Mouse (Mus musculus): Measurements from ENCODE around the gene Clybl.

Gene Clybl

DNA sequence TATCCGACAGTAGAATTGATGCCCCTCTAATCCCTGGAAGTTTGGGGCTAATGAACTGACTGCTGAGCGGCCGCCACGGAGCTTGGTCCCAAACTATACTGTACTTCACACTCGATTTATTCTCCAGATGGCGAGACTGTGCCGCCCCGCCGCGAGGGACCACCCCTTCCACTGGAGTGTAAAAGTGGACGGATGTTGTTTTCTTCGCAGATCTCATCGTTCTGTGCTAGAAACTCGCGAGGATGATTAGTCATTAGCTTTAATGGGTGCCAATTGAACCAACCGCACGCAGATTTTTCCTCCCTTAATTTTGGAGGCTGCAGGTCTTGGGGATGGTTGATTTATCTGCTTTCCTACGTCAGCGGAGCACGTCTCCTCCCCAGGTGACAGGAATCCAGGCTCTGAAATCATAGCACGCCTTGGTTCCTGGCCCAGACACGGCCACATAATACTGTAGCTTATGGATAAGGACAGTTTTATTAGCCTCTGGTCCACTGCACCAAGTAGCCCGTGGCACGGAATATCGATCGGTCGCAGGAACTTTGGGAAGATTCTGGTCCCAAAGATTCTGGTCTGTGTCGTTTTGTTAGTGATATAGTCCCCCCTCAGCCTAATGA is 185.9 kb downstream of the Clybl start:
- DNase-seq, result no peak

DNA sequence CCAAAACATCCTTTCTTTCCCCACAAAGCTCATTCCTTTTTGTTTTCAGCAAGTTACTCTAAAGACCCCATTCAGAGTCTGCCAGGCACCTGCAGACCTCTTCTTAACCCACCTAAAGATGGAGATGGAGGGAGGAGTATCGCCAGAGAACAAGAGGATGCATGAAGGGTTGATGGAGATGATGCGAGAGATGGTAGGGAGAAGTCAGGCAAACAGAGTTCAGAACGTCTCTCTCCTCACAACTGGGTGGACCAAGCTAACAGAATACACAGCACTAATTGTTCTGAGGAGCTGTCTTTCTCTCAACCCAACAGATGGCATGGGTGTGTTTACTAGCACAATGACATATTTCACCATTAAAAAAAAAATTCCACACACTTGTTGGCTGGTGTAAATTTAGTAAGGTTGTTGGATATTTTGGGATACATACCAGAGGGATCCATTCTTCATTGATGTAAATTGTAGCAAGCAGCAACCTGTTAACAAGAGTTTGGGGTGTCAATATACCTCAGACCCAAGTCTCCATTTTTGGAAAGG is 186.4 kb downstream of the Clybl start:
- DNase-seq, result no peak

DNA sequence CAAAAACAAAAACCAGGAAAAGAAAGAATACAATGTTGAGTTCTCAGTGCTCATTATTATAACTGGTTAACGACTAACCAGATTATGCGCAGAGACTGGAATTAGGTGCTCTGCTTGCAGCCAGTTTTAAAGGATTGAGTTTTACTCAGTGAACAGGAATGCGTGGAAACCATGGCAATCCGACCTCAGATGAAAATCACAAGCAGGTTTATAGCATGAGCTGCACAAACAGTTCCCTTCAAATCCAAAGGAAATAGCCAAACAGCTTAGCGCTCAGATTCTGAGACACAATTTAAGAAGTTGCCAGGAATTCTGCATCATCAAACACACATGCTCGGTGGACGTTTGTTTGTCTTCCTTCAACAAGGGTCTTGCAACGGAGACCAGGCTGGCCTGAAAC is 187.0 kb downstream of the Clybl start:
- no peak for DNase-seq

DNA sequence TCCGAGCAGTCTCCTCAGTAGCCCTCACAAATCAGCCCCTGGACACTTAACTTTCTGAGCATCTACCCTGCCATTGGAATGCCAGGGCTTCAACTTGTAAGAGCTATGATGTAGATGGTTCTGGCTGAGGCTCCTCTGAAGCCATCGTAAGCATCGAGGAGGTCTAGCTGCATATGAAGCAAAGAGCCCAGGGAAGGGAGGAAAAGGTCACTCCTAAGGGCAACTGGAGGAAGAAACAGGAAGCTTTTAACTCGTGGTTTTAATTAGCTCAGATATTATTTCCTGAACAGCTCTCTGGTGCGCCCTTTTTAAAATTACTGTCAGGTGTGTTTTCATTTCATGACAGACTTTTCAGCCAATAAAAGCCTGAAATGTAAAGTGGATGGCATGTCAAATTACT is 190.5 kb downstream of the Clybl start:
- DNase-seq, result no peak

DNA sequence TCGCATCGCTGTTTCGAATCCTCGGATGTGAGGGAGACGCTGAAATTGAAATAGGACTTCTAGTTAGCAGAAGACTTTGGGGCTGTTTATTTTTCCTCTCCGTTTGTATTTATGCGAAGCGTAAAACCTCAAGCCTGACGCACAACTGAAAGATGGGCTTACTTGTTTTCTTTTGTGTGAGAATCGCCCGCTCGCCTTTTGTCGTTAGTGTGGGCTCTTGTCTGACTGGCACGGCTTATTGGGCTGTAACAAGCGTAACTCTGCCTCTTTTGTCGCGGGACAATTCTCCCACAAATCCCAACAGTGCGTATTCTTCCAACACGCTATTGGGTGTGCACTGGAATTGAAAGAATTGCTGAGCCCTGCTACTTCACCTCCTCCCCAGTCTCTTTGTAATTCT is 192.0 kb downstream of the Clybl start:
- no peak for DNase-seq

DNA sequence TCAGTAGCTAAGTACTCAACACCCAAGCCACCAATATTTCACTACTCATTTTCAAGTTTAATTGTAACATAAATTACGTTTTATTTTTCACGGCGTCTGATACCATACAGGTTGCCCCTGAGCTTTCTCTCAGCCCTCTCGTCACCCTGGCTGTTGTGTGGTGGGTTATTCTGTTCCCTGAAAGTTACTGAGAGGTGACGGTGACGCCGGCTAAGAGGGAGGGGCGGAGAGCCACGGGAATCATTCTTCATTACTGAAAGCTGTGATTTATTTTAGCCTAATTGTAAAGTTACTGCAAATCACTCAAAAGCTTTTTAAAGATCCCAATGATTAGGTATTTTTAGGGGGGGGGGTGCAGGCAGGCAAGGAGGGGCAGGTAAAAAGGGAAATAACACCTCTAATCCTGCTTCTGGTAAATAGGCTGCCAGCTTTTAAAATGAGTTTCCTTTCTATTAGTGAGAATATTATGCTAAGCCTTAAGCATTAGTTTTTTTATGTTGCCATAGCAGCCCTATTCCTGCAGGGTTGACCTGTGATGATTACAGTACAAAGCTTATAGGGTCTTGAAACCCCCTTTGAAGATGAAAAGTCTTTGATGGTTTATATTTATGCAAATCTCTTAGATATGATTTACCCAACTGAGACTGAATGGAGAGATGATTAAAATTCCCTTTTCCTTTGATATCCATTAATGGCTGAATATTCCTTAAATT is 192.9 kb downstream of the Clybl start:
- DNase-seq, result no peak

DNA sequence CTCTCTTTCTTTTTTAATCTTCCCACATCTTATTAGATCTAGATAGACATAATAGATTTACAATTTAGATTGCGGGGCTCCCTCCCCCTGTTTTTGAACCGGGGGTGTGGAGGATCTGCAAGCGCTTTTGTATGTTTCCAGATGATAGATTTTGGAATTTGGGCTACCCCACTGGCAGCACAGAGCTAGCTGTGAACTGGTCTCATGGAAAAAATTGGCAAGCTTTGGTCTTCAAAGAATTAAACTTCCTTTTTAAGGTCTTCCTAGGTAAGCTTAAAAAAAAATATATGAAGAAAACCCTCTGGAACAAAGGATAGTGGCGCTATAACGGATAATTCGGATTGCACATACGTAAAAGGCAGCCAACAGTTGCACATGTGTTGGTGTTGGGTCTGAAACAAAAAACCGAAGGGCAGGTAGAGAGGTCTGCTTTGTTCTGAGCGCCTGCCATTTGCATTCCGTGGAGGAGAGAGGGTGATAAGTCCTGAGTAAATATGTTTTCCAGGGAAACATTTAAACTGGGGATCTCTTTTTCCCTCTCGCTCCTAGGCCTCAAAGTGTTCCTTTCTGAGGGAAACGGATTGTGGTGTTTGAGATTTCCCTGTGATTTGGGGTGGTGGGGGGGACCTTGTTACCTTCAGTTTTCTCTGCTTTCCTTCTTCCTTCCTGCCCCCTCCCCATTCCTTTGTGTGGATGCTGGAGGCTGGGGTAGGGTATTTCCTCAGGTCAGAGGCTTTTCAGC is 193.7 kb downstream of the Clybl start:
- DNase-seq, result no peak

DNA sequence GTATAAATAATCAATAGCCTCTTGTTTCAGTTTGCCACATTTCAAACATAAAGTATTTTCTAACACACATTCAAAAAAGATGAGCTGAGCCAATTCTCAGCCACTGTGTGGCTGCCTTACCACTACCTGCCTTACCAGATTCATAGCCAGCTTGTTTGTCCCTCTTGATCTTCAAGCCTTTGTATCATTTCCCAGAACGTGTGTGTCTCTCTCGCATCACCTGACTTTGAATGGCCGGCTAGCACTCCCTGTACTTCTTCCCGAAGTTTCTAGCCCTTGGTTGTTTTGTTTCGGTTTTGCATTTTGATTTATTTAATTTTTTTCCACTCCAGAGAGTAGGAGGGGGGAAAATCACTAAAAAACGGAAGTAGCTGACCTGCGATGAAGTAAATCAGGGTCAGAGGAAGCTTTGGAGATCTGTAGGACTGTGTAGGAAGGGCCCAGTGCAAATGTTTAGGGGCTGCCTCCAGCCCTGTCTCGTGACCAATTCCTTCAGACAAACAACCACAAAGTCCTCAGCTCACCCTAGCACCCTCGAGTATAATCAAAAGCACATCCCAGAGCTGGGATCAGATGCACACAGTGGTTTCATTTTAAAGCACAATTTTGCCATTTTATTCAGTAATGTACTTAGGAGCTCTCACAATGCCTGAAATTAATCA is 195.1 kb downstream of the Clybl start:
- DNase-seq, result no peak

DNA sequence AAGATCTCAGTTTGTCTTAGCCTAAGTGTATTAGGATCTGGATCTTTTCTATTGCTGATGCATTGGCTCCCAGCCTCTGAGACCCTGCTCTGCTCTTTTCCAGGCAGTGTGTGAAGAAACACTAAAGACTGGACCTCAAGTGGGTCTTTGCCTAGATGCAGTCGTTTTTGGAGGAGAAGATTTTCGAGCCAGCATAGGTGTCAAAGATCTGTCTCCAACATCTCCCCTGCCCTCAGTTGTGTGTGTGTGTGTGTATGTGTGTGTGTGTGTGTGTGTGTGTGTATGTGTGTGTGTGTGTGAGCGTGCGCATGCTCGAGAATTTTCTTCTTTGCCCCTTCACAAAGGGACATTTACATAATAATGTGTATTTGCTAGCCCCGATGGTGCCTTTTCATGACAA is 196.2 kb downstream of the Clybl start:
- no peak for DNase-seq

DNA sequence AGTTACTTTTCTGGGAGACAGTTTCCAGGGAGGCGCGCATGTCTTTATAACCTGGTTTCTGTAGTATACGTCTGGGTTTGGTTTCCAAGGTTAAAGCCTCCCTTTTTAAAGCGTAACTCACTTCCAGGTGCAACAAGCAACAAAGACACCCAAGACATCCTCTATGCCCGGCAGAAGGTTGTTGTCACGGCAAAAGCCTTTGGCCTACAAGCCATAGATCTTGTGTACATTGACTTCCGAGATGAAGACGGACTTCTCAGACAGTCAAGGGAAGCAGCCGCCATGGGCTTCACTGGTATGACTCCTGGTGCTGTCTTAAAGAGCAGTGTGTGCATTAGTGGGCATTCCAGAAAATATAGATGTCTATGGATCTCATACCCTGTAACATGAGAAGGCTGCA is 197.6 kb downstream of the Clybl start:
- DNase-seq, result no peak

DNA sequence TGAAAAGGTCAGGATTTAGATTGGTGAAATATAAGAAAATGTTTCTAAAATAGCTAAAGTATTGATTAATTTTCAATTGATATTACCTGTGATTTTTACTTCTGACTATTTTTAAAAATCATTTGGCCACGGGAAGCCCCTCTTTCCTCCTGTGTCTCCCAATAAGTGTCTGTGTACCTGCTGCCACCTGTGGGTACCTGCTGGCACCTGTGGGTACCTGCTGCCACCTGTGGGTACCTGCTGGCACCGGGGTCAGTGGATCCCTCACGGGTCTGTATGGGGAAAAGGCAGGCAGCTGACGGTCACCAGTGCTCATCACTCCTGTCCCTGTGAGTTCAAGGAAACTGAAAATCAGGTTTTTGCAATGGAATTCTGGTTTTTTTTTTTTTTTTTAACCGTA is 198.5 kb downstream of the Clybl start:
- DNase-seq, result no peak

DNA sequence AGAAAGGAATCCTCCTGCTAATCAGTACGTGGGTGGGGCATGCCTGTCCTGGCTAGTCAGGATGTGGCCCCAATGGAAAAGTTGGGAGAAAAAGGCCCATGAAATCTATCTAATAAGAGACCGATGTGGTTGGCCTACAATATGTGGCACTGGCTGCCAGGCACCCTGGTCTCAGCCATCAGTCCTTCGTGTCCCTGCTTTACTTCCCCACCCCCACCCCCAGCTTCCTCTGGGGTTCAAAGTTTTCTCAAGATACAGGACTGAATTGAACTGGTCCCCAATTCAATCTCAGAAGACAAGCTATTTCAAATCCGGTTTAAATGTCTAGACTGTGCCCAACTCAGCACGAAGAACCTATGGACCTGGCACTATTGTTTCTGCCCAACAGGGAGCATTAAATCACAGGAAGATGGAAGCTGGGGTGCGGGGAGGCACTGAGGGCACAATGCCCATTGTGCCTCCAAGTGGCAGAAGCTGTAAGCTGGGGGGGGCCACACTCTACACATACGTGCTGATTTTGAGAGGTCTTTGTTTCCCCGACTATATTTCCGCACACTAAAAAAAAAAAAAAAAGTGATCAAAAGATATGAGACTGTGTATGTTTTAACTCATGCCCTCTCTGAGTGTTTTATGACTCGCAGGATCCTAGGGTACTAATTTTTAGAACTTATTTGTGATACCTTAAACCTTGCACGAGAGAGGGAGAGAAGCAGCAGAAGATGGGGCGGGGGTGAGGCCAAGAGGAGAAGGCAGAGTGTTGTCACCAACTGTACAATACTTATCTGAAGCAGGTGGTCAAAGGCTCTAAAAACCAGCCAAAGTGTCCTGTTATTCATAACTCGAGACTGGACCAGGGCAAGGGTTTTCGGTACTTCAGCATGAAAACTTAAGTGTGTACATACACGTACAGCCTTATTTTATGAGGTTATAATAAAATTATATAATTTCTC is 199.7 kb downstream of the Clybl start:
- no peak for DNase-seq

DNA sequence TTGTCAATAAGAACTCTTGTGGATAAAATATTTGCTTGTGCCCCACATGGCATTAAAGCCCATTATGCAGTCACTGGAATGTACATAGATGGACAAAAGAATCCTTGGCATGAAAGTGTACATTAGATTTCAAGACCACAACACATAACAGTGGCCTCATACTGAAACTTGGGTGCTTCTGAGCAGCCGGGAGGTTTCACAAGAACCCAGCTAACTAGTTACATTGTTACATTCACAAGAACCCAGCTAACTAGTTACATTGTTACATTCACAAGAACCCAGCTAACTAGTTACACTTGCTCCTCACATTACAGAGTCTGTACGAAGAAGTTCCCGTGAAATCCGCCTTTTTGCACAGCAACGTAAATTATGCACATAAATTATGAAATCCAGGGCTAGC is 200.8 kb downstream of the Clybl start:
- no peak for DNase-seq

DNA sequence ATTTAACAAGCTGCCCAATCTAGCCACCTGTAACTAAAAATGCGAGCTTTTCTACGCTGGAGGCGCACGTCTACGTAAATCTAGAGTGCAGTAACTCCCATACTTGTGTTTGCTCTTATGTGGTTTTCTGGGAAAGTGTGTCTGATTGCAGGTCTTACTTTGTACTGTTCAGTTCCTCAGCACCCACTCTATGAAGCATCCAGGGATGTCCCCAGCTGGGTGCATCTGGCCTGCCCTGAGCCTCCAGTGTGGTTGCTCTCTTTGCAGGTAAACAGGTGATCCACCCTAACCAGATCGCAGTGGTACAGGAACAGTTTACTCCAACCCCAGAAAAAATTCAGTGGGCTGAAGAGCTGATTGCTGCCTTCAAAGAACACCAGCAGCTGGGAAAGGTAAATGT is 202.4 kb downstream of the Clybl start:
- no peak for DNase-seq

DNA sequence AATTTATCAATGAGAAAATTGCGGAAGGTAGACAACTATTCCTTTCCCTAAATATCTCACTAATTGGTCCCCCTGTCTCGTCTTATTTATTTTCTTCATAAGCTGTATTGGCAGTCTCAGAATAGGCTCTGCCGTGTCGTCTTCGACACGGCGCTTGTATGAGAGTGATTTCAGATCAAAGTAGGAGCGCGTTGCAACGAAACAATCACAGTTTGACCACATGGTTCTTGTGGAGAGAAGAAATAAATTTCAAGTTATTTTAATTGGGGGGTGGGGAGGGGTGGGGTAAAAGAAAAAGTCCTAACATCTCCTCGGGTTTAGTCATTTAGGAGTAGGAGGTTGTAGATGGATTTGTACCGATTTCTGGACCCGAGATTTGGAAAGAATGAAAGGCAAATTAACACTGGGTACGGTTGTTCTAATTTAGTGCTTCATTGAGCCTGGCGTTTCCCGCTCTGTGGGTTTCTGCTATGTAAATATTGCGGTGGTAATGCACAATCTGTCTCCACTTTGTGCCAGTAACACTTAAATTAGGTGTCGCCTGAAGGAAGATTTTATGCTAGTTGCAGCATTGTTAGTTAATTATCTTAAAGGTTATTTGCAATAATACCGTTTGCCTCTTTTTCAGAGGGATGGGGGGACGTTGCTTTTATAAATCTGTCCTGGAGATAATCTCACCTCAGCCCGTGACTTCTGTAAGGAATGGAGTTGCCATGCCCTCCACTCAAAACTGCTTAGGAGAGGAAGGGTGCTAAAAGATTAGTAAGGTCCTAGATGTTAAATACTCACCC is 203.1 kb downstream of the Clybl start:
- no peak for DNase-seq

DNA sequence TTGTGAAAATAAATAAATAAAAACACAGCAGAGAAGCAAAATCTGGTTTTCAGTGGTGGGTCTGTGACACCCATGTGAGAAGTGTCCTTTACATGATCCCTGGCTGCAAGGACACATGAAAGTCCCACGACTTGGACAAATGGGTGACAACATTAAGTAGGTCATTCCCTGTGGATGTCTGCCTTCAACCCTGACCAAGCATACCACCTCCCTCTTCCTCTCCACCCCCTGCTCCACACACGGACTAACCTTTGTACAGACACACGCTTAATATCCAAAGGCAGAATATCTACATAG is 203.7 kb downstream of the Clybl start:
- DNase-seq, result no peak

DNA sequence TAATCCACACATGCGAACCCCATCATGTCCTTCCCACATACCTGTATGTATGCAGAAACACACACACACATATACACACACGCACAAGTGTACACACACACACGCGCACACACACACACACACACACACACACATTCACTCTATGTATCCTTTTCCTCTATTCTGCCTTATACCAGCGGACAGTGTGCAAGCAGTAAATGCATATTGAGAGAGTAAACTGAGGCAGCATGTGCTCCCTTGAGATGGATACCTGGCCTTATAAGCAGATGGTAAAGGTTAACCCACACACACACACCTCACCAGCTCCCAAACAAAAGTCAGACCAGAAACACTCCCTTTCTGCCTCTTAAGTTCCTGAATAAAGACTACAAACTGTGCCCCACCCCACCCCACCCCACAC is 204.3 kb downstream of the Clybl start:
- DNase-seq, result no peak

DNA sequence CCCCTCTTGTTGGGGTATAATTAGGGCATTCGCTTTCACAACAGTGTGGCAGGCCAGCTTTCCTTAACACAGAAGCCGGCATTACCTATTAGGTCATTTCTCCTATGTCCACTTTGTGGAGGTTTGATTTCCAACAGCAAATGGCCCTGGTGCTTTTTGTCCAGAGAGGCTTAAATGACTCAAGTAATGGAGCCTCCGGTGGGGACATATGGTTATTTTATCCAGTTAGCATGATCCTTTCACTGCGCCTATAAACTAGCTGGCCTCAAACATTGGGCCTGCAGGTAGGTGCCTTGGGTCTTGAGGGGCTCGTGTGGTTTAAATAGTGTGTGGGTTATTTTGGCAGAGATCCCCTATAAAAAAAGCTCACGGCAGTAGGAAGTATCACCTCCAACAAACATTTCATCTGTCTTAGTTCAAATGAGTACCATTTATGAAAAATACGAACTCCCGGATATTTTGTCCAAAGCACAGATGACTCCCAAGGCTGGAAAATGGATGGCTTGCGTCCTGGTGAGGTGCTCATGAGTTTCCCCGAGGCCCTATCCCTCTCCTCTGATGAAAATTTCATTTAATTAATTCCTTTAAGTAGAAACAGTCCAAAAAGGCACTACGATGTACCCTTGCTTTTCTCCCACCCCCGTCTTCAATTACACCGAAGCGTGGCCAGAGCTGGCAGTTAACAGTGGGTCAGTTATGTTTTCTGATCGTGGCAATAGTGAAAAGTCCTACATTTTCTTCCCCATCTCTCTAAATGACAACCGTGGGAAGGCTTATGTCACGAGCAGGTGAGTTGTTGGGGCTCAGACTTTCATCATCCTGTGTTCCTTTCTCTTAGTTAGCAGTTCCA is 205.0 kb downstream of the Clybl start:
- no peak for DNase-seq

DNA sequence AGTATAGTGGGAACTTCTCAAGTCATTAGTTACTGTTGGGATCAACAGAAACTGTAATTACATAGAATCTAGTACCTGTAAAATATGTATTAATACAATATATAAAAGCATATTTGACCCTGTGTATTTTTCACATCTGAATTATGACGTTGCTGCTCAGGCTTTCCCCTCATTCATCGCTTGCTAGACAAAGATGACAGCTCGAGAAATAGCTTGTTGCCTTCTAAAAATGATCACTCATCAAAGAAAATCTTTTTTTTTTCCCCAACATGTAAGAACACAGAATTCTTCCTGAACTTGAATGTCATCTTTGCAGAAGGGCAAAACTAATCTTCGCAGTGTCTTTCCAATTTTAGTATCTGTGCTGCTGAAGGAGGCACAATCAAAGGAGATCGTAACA is 206.3 kb downstream of the Clybl start:
- DNase-seq, result no peak

DNA sequence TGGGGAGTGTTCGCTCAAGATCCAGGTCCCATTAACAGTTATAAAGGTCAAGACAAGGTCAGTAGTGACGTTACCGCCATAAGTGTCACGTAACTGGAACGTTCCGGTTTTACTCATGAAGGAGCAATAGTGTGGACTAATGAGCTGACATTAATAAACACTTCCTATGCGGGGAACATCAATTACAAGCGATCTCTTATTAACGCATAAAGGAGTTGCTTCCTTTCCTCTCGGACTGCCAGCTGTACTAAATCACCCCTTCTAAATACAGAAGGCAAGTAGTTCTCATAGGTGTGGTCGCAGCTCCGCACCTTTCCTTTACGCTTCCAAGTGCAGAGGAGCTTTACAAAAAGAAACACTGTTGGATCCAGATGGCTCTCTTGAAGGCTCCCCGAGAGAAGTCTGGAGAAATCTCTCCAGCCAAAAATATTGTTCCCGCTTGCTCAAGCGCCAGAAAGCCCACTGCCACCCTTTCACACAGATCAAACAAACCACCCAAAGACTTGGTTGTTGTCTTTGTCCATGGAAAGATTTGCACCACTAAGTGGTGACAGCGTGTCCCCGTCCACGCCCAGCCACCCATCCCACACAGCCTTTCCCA is 207.0 kb downstream of the Clybl start:
- no peak for DNase-seq

Measured in B cell, adult 2 months (primary cell).